Mouse (Mus musculus): ENCODE measurements around the gene Magi2.

- TF ChIP-seq POLR2A (IDR thresholded peaks at IDR 0.05; ENCODE audit: low read depth, low read length) (no peak), CTCF (IDR thresholded peaks at IDR 0.05; ENCODE audit: extremely low read depth, insufficient read depth, insufficient read length, insufficient replicate concordance) (no peak)
Observed at GRCm38 (mm10) chr5:20048386-20048785, 821.5 kb downstream of the Magi2 start.
